ENCODE assay signal across 8 mouse cellular contexts in the genomic region with DNA sequence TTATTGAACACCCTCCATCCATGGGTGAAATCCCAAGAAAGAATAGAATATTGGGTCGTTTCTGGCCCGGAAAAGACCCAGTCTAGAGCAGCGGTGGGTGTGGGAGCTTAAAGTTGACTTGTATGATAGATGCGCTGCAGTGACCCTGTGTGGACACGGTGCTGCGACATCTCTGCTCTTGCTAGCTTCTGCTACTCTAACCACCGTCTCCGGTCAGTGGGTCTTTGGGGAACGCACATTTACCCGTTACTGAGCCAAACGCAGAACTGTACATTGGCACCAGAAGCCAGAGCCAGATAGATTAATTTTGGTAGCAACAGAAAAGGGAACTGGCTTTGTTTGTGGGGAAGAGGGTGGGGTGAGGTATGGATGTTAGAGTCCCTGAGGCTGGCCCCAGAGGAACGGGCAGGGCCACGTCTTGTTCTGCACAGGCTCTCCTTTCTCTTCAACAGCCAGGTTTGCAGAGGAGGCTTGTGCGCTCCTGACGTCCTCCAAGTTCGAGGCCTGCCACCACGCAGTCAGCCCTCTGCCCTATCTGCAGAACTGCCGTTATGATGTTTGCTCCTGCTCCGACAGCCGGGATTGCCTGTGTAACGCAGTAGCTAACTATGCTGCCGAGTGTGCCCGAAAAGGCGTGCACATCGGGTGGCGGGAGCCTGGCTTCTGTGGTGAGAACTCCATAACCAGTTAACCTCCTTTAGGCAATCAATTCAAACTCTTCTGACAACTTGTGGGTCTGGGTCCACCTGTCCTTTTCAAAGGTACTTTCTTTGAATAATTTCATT. TPM values are rescaled to one million over a fixed set of nuclear protein-coding genes. Genes with fewer than 3 reads are reported as not detected.
A peak's percentile ranks its signal among the peaks of the same experiment; 100 is the strongest.
DNase-seq lines count a peak whose midpoint lies in the region; ATAC-seq and TF ChIP-seq lines count a peak whose summit lies in the region.

No protein-coding gene starts in this region.

- H3K9ac ChIP-seq in heart, adult 2 months (ENCODE audit: low read depth, low read length) = no peak overlapping the region
- H3K9ac ChIP-seq in neural tube, embryonic 11.5 days (ENCODE audit: low read length) = no peak overlapping the region
- no peak overlapping the region for H3K9ac ChIP-seq in limb, embryonic 15.5 days
- H3K9ac ChIP-seq in stomach, embryonic 16.5 days (ENCODE audit: low read length) = peak overlapping the region; percentile 20; the same call in 1 of the 2 replicates

- no peak for TF ChIP-seq EP300 in heart, adult 2 months (IDR thresholded peaks at IDR 0.05; ENCODE audit: insufficient read depth, low read depth, low read length)

- no peaks in the 10 kb centered on the region for H3K79me2 ChIP-seq in heart, adult 2 months (replicated peaks; ENCODE audit: control insufficient read depth, insufficient read depth, low read length)

- peak; percentile 19 to 47 for DNase-seq in heart, adult 2 months
- no peak for DNase-seq in heart, postnatal 10 days
- DNase-seq in neural tube, embryonic 11.5 days (ENCODE audit: low spot score) = no peak
- DNase-seq in neural tube, embryonic 10.5 days (ENCODE audit: extremely low spot score, low spot score) = no peak
- no peak for DNase-seq in adrenal gland, postnatal 4 days (ENCODE audit: low spot score in 2 of 2)
- DNase-seq in adipocyte (ENCODE audit: low spot score) = no peak

- H3K4me2 ChIP-seq in neural tube, embryonic 11.5 days (ENCODE audit: low read depth) = peak overlapping the region; percentile 27
- no peak overlapping the region; the same call in 1 of the 2 replicates for H3K4me2 ChIP-seq in limb, embryonic 15.5 days
- peak overlapping the region; percentile 44 for H3K4me2 ChIP-seq in stomach, embryonic 16.5 days (ENCODE audit: low read depth, low read length)

- H3K27me3 ChIP-seq in heart, adult 2 months (ENCODE audit: control insufficient read depth, insufficient read depth, low read length) = no peaks in the 10 kb centered on the region
- 0 out of 2 replicates have a peak, but pooled peaks cover 2% of the 10 kb centered on the region for H3K27me3 ChIP-seq in neural tube, embryonic 11.5 days (ENCODE audit: control insufficient read depth, insufficient read depth, low read length)
- H3K27me3 ChIP-seq in limb, embryonic 15.5 days = peaks cover 5% of the 10 kb centered on the region; the same call in 1 of the 2 replicates
- H3K27me3 ChIP-seq in stomach, embryonic 16.5 days (ENCODE audit: control insufficient read depth, insufficient read depth, low read length) = no peaks in the 10 kb centered on the region; the same call in 1 of the 2 replicates

- H3K4me3 ChIP-seq in heart, adult 2 months = no peak overlapping the region
- no peak overlapping the region for H3K4me3 ChIP-seq in neural tube, embryonic 11.5 days (ENCODE audit: low read depth, low read length)
- H3K4me3 ChIP-seq in limb, embryonic 15.5 days = no peak overlapping the region
- H3K4me3 ChIP-seq in stomach, embryonic 16.5 days (replicated peaks; ENCODE audit: low read length) = no peak overlapping the region

- intact Hi-C loops in heart, adult 2 months (cut with DNase I) = loop anchor here (2.0 to 5.0 kb wide), 2 partner anchors 92 to 105 kb away; no protein-coding TSS in a partner anchor
- intact Hi-C loops in heart, postnatal 10 days (cut with DNase I) = loop anchor here (5.0 kb wide), 3 partner anchors 92 to 387 kb away; a partner anchor contains a TSS

- no peak for TF ChIP-seq CTCF in heart, adult 2 months (IDR thresholded peaks at IDR 0.05)

- TF ChIP-seq POLR2A in heart, adult 2 months (IDR thresholded peaks at IDR 0.05; ENCODE audit: insufficient read depth, low read depth, low read length) = no peak

- WGBS in heart, adult 2 months = 68% methylated on average over 26 of the region's 26 CpGs
- 83% methylated on average over 26 of the region's 26 CpGs for WGBS in neural tube, embryonic 11.5 days
- 77% methylated on average over 26 of the region's 26 CpGs for WGBS in limb, embryonic 15.5 days
- 70% methylated on average over 26 of the region's 26 CpGs for WGBS in stomach, embryonic 16.5 days

- no peaks in the 10 kb centered on the region for H3K36me3 ChIP-seq in heart, adult 2 months (ENCODE audit: control insufficient read depth, insufficient read depth, low read length)
- H3K36me3 ChIP-seq in neural tube, embryonic 11.5 days (ENCODE audit: control insufficient read depth, insufficient read depth, low read length) = no peaks in the 10 kb centered on the region
- no peaks in the 10 kb centered on the region for H3K36me3 ChIP-seq in limb, embryonic 15.5 days
- H3K36me3 ChIP-seq in stomach, embryonic 16.5 days (ENCODE audit: control insufficient read depth, insufficient read depth, low read length) = no peaks in the 10 kb centered on the region

- no peaks in the 10 kb centered on the region for H3K9me3 ChIP-seq in neural tube, embryonic 11.5 days (ENCODE audit: control insufficient read depth, low read length)
- H3K9me3 ChIP-seq in limb, embryonic 15.5 days = no peaks in the 10 kb centered on the region
- no peaks in the 10 kb centered on the region for H3K9me3 ChIP-seq in stomach, embryonic 16.5 days (replicated peaks; ENCODE audit: control insufficient read depth, low read length)

- peak; percentile 17; the same call in 1 of the 2 replicates for ATAC-seq in neural tube, embryonic 11.5 days (ENCODE audit: insufficient read depth, low FRiP score, low TSS enrichment)
- ATAC-seq in limb, embryonic 15.5 days (ENCODE audit: insufficient number of reproducible peaks, low FRiP score, low TSS enrichment, low read depth) = no peak
- ATAC-seq in stomach, embryonic 16.5 days (ENCODE audit: insufficient read depth, low FRiP score) = no peak

- peaks cover 3% of the 10 kb centered on the region; the same call in 1 of the 2 replicates for H3K4me1 ChIP-seq in heart, adult 2 months (ENCODE audit: control insufficient read depth, insufficient read depth, low read length)
- 0 out of 2 replicates have a peak, but pooled peaks cover 2% of the 10 kb centered on the region for H3K4me1 ChIP-seq in neural tube, embryonic 11.5 days (ENCODE audit: control insufficient read depth, insufficient read depth, low read length)
- peaks cover 35% of the 10 kb centered on the region for H3K4me1 ChIP-seq in limb, embryonic 15.5 days
- peaks cover 14% of the 10 kb centered on the region; the same call in 1 of the 2 replicates for H3K4me1 ChIP-seq in stomach, embryonic 16.5 days (ENCODE audit: control insufficient read depth, insufficient read depth, low read length)

- H3K27ac ChIP-seq in heart, adult 2 months = no peak overlapping the region
- no peak overlapping the region for H3K27ac ChIP-seq in neural tube, embryonic 11.5 days (ENCODE audit: low read depth, low read length)
- H3K27ac ChIP-seq in limb, embryonic 15.5 days = peak overlapping the region; percentile 19; the same call in 1 of the 2 replicates
- no peak overlapping the region for H3K27ac ChIP-seq in stomach, embryonic 16.5 days (ENCODE audit: low read length)

RNA-seq across cellular contexts. Expression of a gene that starts 57.3 kb away (rescaled TPM):
- total RNA-seq in heart, adult 2 months (2021) = 10 to 100 TPM; 95.9 to 99.8 TPM
- 95.8 and 116 TPM in 2 replicates for polyA plus RNA-seq in heart, adult 2 months (2012; rRNA removed)
- total RNA-seq in heart, postnatal 10 days (2021) = 10 to 100 TPM; 77.4 to 85.2 TPM
- 11.1 and 15.4 TPM in 2 replicates for polyA plus RNA-seq in neural tube, embryonic 11.5 days (2014; fragmentation: Nextera tagmentation; extraction: Ambion mirVana)
- 7.9 and 11.3 TPM in 2 replicates for polyA plus RNA-seq in limb, embryonic 15.5 days (2015; fragmentation: Nextera tagmentation; extraction: Ambion mirVana)
- polyA plus RNA-seq in stomach, embryonic 16.5 days (2015; fragmentation: Nextera tagmentation; extraction: Ambion mirVana) = 5.4 and 6.9 TPM in 2 replicates
- 10 to 100 TPM; 19.8 to 20.4 TPM for total RNA-seq in adrenal gland, postnatal 4 days (2021)

Comparison
In these comparisons a context has a peak if more than half of its experiments do, and no peak if none do; other contexts are left out.
1. DNase-seq: peak in heart, adult 2 months (2 of 2); none in heart, postnatal 10 days (0 of 2), neural tube, embryonic 11.5 days (single experiment), neural tube, embryonic 10.5 days (single experiment), adrenal gland, postnatal 4 days (0 of 2) and adipocyte (single experiment).